Mouse (Mus musculus) heart, embryonic 11.5 days (tissue): ENCODE measurements around the gene Klf12. TPM values are rescaled to one million over a fixed set of nuclear protein-coding genes. Genes with fewer than 3 reads are reported as not detected.

Source experiments
- ATAC-seq: fragments of 200-750 bp; cut with Nextera tagmentation; replicated peaks from 2 replicates; pipeline ENCODE4 v1.8.0; 2017; ENCODE audit warnings: moderate library complexity; ENCODE audit not compliant: insufficient number of reproducible peaks, low FRiP score, low TSS enrichment
- H3K27ac ChIP-seq: fragments of 300-500 bp; sonication (generic); 2 replicates; pipeline ENCODE4 v1.5.1; 2014; ENCODE audit warnings: mild to moderate bottlenecking, low read depth, low read length
- H3K27me3 ChIP-seq: fragments of 300-500 bp; sonication (generic); 2 replicates; pipeline ENCODE4 v1.6.1; 2014; ENCODE audit warnings: mild to moderate bottlenecking, low read length, mixed read lengths; ENCODE audit not compliant: control insufficient read depth, insufficient read depth
- H3K36me3 ChIP-seq: fragments of 300-500 bp; sonication (generic); 2 replicates; pipeline ENCODE4 v1.6.1; 2014; ENCODE audit warnings: mild to moderate bottlenecking, low read length, moderate library complexity, mixed read lengths; ENCODE audit not compliant: control insufficient read depth, insufficient read depth
- H3K4me1 ChIP-seq: fragments of 300-500 bp; sonication (generic); 2 replicates; pipeline ENCODE4 v1.6.1; 2014; ENCODE audit warnings: low read length; ENCODE audit not compliant: control insufficient read depth, insufficient read depth
- H3K4me2 ChIP-seq: fragments of 300-500 bp; sonication (generic); 2 replicates; pipeline ENCODE4 v1.6.1; 2014; ENCODE audit warnings: mild to moderate bottlenecking, moderate library complexity
- H3K4me3 ChIP-seq: fragments of 300-500 bp; sonication (generic); 2 replicates; pipeline ENCODE4 v1.5.1; 2014; ENCODE audit warnings: low read depth, low read length
- H3K9ac ChIP-seq: fragments of 300-500 bp; sonication (generic); 2 replicates; pipeline ENCODE4 v1.6.1; 2014; ENCODE audit warnings: mild to moderate bottlenecking, low read depth, low read length, moderate library complexity
- H3K9me3 ChIP-seq: fragments of 300-500 bp; sonication (generic); replicated peaks from 2 replicates; pipeline ENCODE4 v1.6.1; 2016; ENCODE audit warnings: low read length; ENCODE audit not compliant: control insufficient read depth
- WGBS: fragments of 180-500 bp; shearing (Covaris S2); extraction: QIAGEN DNeasy Blood & Tissue Kit; methylation state at CpG from one replicate; pipeline ENCODE4 v1.1.7; 2014; ENCODE audit not compliant: insufficient replicate concordance; 5-methylcytosine and 5-hydroxymethylcytosine counted together
- polyA plus RNA-seq: library from polyadenylated mRNA; unstranded; fragments of >200 nt; fragmentation: Nextera tagmentation; extraction: Ambion mirVana; gene quantifications from 2 replicates; pipeline ENCODE4 v1.2.1, GENCODE M21; 2014

Gene Klf12
- polyA plus RNA-seq, 1 experiment from 2014 or later, result 7.3 TPM

GRCm38 (mm10) chr14:100072431-100073195 lies 211.9 kb downstream of the Klf12 start:
- Histone ChIP-seq H3K27me3 (no peaks in the 10 kb centered on the region), H3K4me2 (no peak overlapping the region), H3K4me1 (no peaks in the 10 kb centered on the region; the same call in 1 of the 2 replicates), H3K4me3 (no peak overlapping the region), H3K36me3 (no peaks in the 10 kb centered on the region), H3K9ac (no peak overlapping the region), H3K27ac (no peak overlapping the region), H3K9me3 (no peaks in the 10 kb centered on the region)
- 62% methylated on average over 12 of the region's 12 CpGs for WGBS
- ATAC-seq, result no peak

GRCm38 (mm10) chr14:100069543-100070090 lies 214.9 kb downstream of the Klf12 start:
- H3K9ac ChIP-seq, result no peak overlapping the region
- H3K27ac ChIP-seq, result no peak overlapping the region
- no peaks in the 10 kb centered on the region for H3K36me3 ChIP-seq
- no peak overlapping the region for H3K4me2 ChIP-seq
- no peak; the same call in 1 of the 2 replicates for ATAC-seq
- H3K4me3 ChIP-seq, result no peak overlapping the region
- 25% methylated on average over 2 of the region's 2 CpGs for WGBS
- H3K27me3 ChIP-seq, result no peaks in the 10 kb centered on the region
- H3K9me3 ChIP-seq, result no peaks in the 10 kb centered on the region
- H3K4me1 ChIP-seq, result no peaks in the 10 kb centered on the region; the same call in 1 of the 2 replicates

DNA sequence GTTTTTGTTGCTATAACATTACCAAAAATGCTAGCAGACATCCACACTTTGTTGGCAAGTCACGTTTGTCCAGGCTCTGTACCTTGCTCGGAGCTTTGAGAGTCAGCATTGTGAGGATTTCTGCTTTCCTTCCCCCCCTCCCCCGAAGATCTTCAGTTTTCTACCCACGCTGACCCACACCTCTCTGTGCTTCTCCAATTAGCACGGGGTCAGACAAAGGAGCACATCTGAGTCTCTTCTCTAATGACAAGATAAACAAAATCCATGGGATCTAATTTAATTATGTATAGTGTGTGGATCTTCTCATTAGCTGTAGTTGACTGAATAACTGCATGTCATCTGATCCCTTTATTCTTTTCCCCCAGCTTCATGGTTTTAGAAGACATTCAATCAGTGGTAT lies 215.8 kb downstream of the Klf12 start:
- no peak overlapping the region for H3K9ac ChIP-seq
- H3K9me3 ChIP-seq, result no peaks in the 10 kb centered on the region
- no peak overlapping the region for H3K4me3 ChIP-seq
- no peak overlapping the region for H3K27ac ChIP-seq
- WGBS, result 51% methylated on average over 5 of the region's 5 CpGs
- H3K4me1 ChIP-seq, result no peaks in the 10 kb centered on the region; the same call in 1 of the 2 replicates
- ATAC-seq, result no peak
- H3K4me2 ChIP-seq, result no peak overlapping the region
- H3K27me3 ChIP-seq, result no peaks in the 10 kb centered on the region
- no peaks in the 10 kb centered on the region for H3K36me3 ChIP-seq

- no peak overlapping the region for H3K9ac ChIP-seq
- no peak overlapping the region for H3K27ac ChIP-seq
- 92% methylated on average over 1 of the region's 1 CpGs for WGBS
- H3K9me3 ChIP-seq, result no peaks in the 10 kb centered on the region
- H3K4me3 ChIP-seq, result no peak overlapping the region
- ATAC-seq, result no peak
- no peak overlapping the region for H3K4me2 ChIP-seq
- H3K4me1 ChIP-seq, result no peaks in the 10 kb centered on the region
- no peaks in the 10 kb centered on the region for H3K27me3 ChIP-seq
- no peaks in the 10 kb centered on the region for H3K36me3 ChIP-seq
Observed at GRCm38 (mm10) chr14:100062516-100062915, 222.0 kb downstream of the Klf12 start.

- Histone ChIP-seq H3K9ac (no peak overlapping the region), H3K27me3 (no peaks in the 10 kb centered on the region), H3K4me3 (no peak overlapping the region), H3K27ac (no peak overlapping the region), H3K4me1 (no peaks in the 10 kb centered on the region), H3K4me2 (no peak overlapping the region), H3K36me3 (no peaks in the 10 kb centered on the region), H3K9me3 (no peaks in the 10 kb centered on the region)
- 76% methylated on average over 2 of the region's 2 CpGs for WGBS
- ATAC-seq, result no peak
Observed at GRCm38 (mm10) chr14:100054150-100054549, 230.3 kb downstream of the Klf12 start.

DNA sequence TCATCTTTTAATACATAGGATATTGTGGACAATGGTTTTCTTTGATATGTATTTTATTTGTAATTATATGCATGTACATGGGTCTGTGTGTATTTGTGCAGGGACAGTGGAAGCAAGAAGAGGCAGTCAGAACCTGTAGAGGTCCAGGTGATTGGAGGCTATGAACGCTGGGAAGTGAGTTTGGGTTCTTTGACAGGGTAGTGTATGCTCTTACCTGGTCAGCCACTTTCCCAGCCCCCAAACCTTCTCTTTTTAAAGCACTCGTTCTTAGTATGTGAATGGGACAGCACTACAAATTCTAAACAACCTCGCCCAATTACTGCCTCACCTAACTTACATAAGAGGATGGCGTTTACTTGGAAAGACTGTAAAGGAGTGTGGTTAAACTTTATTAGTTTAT lies 231.0 kb downstream of the Klf12 start:
- no peak for ATAC-seq
- no peak overlapping the region for H3K4me3 ChIP-seq
- 82% methylated on average over 4 of the region's 4 CpGs for WGBS
- H3K27ac ChIP-seq, result no peak overlapping the region
- no peak overlapping the region for H3K9ac ChIP-seq
- H3K4me1 ChIP-seq, result no peaks in the 10 kb centered on the region
- no peaks in the 10 kb centered on the region for H3K36me3 ChIP-seq
- H3K27me3 ChIP-seq, result no peaks in the 10 kb centered on the region
- H3K4me2 ChIP-seq, result no peak overlapping the region
- no peaks in the 10 kb centered on the region for H3K9me3 ChIP-seq

- Histone ChIP-seq H3K4me1 (no peaks in the 10 kb centered on the region), H3K9ac (no peak overlapping the region), H3K9me3 (no peaks in the 10 kb centered on the region), H3K27ac (no peak overlapping the region), H3K36me3 (no peaks in the 10 kb centered on the region), H3K4me3 (no peak overlapping the region), H3K4me2 (no peak overlapping the region), H3K27me3 (no peaks in the 10 kb centered on the region)
- WGBS, result 71% methylated on average over 2 of the region's 2 CpGs
- no peak for ATAC-seq
Observed at GRCm38 (mm10) chr14:100052876-100053275, 231.6 kb downstream of the Klf12 start.

- Histone ChIP-seq H3K27me3 (no peaks in the 10 kb centered on the region), H3K4me3 (no peak overlapping the region), H3K9me3 (no peaks in the 10 kb centered on the region), H3K9ac (no peak overlapping the region), H3K36me3 (no peaks in the 10 kb centered on the region), H3K27ac (no peak overlapping the region), H3K4me2 (no peak overlapping the region), H3K4me1 (no peaks in the 10 kb centered on the region)
- ATAC-seq, result no peak
Observed at GRCm38 (mm10) chr14:100045431-100045830, 239.0 kb downstream of the Klf12 start.

- no peaks in the 10 kb centered on the region for H3K4me1 ChIP-seq
- H3K9ac ChIP-seq, result no peak overlapping the region
- no peak overlapping the region for H3K27ac ChIP-seq
- 79% methylated on average over 6 of the region's 6 CpGs for WGBS
- H3K27me3 ChIP-seq, result no peaks in the 10 kb centered on the region
- H3K9me3 ChIP-seq, result no peaks in the 10 kb centered on the region
- ATAC-seq, result no peak
- no peak overlapping the region for H3K4me3 ChIP-seq
- no peaks in the 10 kb centered on the region for H3K36me3 ChIP-seq
- no peak overlapping the region for H3K4me2 ChIP-seq
Observed at GRCm38 (mm10) chr14:100041823-100042222, 242.7 kb downstream of the Klf12 start.
